Mouse (Mus musculus): ENCODE measurements around the gene Nr4a1.

DNA sequence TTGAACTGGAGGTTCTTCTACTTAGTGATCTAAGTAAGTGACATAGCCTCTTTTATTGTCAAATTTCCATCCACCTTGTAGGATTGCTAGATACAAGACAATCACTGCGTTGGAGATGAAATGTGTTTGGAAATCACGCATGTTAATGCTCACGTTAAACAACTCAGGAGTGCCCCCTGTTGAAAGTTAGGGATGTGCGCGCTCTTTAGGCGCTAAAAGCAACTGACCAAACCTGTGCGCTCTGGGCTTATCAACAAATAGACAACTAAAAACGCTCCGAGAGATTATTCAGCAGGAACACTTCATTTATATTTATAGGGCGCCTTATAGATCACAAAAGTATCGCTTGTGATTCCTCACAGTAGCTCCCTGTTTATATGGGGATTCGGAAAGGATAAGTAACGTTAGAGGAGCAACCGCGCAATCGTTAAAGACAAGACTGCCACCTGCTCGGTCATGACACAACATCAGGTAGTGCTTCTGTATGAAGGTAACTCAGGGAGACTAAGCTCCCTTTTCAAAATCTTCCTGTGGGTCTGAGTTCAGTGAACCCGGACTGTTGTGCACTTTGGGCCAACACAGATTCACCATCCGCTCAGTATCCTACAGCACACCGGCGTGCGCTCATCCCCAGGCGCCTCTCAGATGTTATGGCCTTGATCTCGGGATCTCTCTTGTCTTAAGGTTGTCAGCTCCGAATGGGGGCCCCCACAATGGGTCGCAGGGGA, 29.3 kb downstream of the Nr4a1 start:
- peak; percentile 77 for TF ChIP-seq CTCF (IDR thresholded peaks at IDR 0.05)
- TF ChIP-seq POLR2A (IDR thresholded peaks at IDR 0.05; ENCODE audit: insufficient read depth, low read depth, low read length), result 0 out of 2 replicates have a peak, but pooled peaks have one; percentile 20

Measured in heart, adult 2 months (tissue).